Mouse (Mus musculus): ENCODE results near the gene Ipo7. TPM values are rescaled to one million over a fixed set of nuclear protein-coding genes. Genes with fewer than 3 reads are reported as not detected.
A peak's percentile ranks its signal among the peaks of the same experiment; 100 is the strongest.
"Not testable (repeated sequence)": the region's sequence is repeated elsewhere in the genome, so short reads cannot be mapped to it uniquely, and the experiment has no call there.

Gene Ipo7
- polyA plus RNA-seq, 1 experiment from 2014 or later: 57.6 TPM

GRCm38 (mm10) chr7:110011417-110011816, 6.7 kb upstream of the Ipo7 start:
- Histone ChIP-seq H3K4me2 (ENCODE audit: low read length) (no peak overlapping the region), H3K27ac (ENCODE audit: low read length) (no peak overlapping the region), H3K9me3 (ENCODE audit: control insufficient read depth, low read length) (no peaks in the 10 kb centered on the region), H3K4me3 (replicated peaks; ENCODE audit: low read length) (no peak overlapping the region), H3K36me3 (ENCODE audit: control insufficient read depth, insufficient read depth) (no peaks in the 10 kb centered on the region), H3K27me3 (replicated peaks; ENCODE audit: control insufficient read depth, insufficient read depth, low read length) (no peaks in the 10 kb centered on the region), H3K9ac (replicated peaks; ENCODE audit: low read depth, low read length) (no peak overlapping the region), H3K4me1 (replicated peaks; ENCODE audit: control insufficient read depth, insufficient read depth, low read length) (no peaks in the 10 kb centered on the region)
- ATAC-seq: no peak
- WGBS: 68% methylated on average over 1 of the region's 1 CpGs

DNA sequence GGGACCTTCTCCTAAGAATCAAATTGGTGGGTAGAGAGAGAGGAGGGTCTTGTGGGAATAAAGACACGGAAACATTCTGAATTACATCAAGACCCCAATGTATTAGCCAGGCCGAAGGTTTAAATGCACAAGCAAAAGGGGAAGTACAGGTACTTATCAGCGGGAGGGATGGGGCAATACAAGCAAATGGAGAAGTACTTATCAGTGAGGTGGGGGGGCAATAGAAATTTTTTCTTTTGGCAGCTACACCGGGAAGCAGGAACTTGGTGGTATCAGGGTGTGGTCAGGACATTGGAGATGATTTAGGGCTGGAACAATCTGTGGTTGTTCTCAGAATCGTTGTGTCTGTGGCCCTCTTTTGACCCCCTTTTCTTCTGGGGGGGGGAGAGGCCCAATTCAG, 3.8 kb upstream of the Ipo7 start:
- no peaks in the 10 kb centered on the region for H3K27me3 ChIP-seq (replicated peaks; ENCODE audit: control insufficient read depth, insufficient read depth, low read length)
- 86% methylated on average over 5 of the region's 5 CpGs for WGBS
- no peaks in the 10 kb centered on the region for H3K36me3 ChIP-seq (ENCODE audit: control insufficient read depth, insufficient read depth)
- no peak overlapping the region for H3K9ac ChIP-seq (replicated peaks; ENCODE audit: low read depth, low read length)
- H3K4me2 ChIP-seq (ENCODE audit: low read length): no peak overlapping the region
- H3K27ac ChIP-seq (ENCODE audit: low read length): no peak overlapping the region
- peaks cover 3% of the 10 kb centered on the region for H3K4me1 ChIP-seq (replicated peaks; ENCODE audit: control insufficient read depth, insufficient read depth, low read length)
- H3K4me3 ChIP-seq (replicated peaks; ENCODE audit: low read length): no peak overlapping the region
- no peak for ATAC-seq
- H3K9me3 ChIP-seq (ENCODE audit: control insufficient read depth, low read length): no peaks in the 10 kb centered on the region

DNA sequence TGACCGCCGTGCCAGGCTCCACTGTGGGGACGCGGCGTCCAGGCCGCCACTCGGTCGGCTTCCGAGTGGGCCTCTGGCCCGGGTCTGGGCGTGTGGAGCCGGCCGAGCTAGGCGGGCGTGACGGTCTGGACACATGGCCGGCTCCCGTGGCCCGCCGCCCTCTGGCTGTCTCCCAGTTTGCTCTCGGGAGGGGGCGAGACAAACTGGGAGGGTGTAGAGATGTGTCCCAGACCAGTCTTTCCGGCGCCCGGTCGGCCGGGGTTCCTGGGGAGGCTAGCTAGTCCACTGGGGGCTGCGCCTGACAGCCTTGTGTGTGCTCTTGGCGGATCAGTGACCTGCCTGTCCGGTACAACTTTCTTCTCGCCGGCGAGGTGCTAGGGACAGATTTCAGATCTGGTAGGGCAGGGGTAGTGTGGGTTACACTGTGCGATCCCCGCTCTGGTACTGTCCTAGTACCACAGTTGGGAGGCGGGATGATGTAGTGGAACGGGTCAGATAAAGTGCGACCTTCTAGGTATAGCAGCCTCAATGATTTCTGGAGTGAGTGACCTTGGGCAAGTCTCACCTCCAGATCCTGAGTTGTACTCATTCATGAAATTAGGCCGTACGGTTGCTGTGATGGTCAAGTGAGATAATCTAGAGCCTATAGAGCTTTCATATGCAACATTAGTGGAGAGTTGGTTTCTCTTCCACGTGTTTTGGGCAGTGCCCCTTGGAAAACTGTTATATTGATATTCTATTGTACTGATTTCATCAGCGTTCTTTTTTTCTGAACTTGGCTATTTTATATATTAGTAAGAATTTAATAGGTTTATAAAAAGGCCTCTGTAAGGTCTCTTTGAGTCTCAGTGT, 783 bp downstream of the Ipo7 start:
- Histone ChIP-seq H3K4me2 (ENCODE audit: low read length) (peak overlapping the region; percentile 97), H3K36me3 (ENCODE audit: control insufficient read depth, insufficient read depth) (no peaks in the 10 kb centered on the region), H3K9ac (replicated peaks; ENCODE audit: low read depth, low read length) (peak overlapping the region; percentile 96), H3K4me3 (replicated peaks; ENCODE audit: low read length) (peak overlapping the region; percentile 92), H3K4me1 (replicated peaks; ENCODE audit: control insufficient read depth, insufficient read depth, low read length) (peaks cover 10% of the 10 kb centered on the region), H3K27ac (ENCODE audit: low read length) (peak overlapping the region; percentile 83), H3K9me3 (ENCODE audit: control insufficient read depth, low read length) (no peaks in the 10 kb centered on the region), H3K27me3 (replicated peaks; ENCODE audit: control insufficient read depth, insufficient read depth, low read length) (no peaks in the 10 kb centered on the region)
- under 1% methylated on average over 40 of the region's 42 CpGs for WGBS
- peak; percentile 66 for ATAC-seq

- Histone ChIP-seq H3K27ac (ENCODE audit: low read length) (no peak overlapping the region), H3K27me3 (replicated peaks; ENCODE audit: control insufficient read depth, insufficient read depth, low read length) (no peaks in the 10 kb centered on the region), H3K9ac (replicated peaks; ENCODE audit: low read depth, low read length) (no peak overlapping the region), H3K9me3 (ENCODE audit: control insufficient read depth, low read length) (no peaks in the 10 kb centered on the region), H3K36me3 (ENCODE audit: control insufficient read depth, insufficient read depth) (no peaks in the 10 kb centered on the region), H3K4me1 (replicated peaks; ENCODE audit: control insufficient read depth, insufficient read depth, low read length) (peaks cover 10% of the 10 kb centered on the region), H3K4me3 (replicated peaks; ENCODE audit: low read length) (no peak overlapping the region), H3K4me2 (ENCODE audit: low read length) (no peak overlapping the region)
- ATAC-seq: no peak
- WGBS: 97% methylated on average over 1 of the region's 1 CpGs
Measured at GRCm38 (mm10) chr7:110023553-110023952, 5.5 kb downstream of the Ipo7 start.

- Histone ChIP-seq H3K27me3 (replicated peaks; ENCODE audit: control insufficient read depth, insufficient read depth, low read length) (no peaks in the 10 kb centered on the region), H3K9ac (replicated peaks; ENCODE audit: low read depth, low read length) (no peak overlapping the region), H3K4me2 (ENCODE audit: low read length) (no peak overlapping the region), H3K36me3 (ENCODE audit: control insufficient read depth, insufficient read depth) (peaks cover 5% of the 10 kb centered on the region; the same call in 1 of the 2 replicates), H3K9me3 (ENCODE audit: control insufficient read depth, low read length) (no peaks in the 10 kb centered on the region), H3K27ac (ENCODE audit: low read length) (no peak overlapping the region), H3K4me1 (replicated peaks; ENCODE audit: control insufficient read depth, insufficient read depth, low read length) (no peaks in the 10 kb centered on the region), H3K4me3 (replicated peaks; ENCODE audit: low read length) (no peak overlapping the region)
- 76% methylated on average over 2 of the region's 2 CpGs for WGBS
- no peak for ATAC-seq
Measured at GRCm38 (mm10) chr7:110026594-110026993, 8.5 kb downstream of the Ipo7 start.

DNA sequence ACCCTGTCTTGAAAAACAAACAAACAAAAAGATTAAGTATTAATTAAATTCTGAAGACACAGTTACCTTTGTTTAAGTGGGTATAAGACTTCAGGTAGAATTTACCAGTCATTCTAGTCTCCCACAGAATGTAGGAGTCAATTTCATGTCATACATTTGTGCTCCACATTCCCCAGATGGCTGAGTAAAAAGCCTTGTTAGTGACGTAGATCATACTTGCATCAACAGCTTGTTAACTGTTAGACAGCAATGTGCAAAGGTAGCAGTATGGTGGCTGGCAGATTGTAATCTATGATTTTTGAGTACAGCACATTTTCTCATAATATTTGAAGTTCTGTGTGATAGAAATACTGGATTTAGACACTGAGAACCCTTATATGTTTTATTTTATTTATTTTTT, 10.8 kb downstream of the Ipo7 start:
- H3K4me3 ChIP-seq (replicated peaks; ENCODE audit: low read length): no peak overlapping the region
- no peak for ATAC-seq
- H3K9ac ChIP-seq (replicated peaks; ENCODE audit: low read depth, low read length): no peak overlapping the region
- H3K4me2 ChIP-seq (ENCODE audit: low read length): no peak overlapping the region
- H3K27ac ChIP-seq (ENCODE audit: low read length): no peak overlapping the region
- no peaks in the 10 kb centered on the region for H3K27me3 ChIP-seq (replicated peaks; ENCODE audit: control insufficient read depth, insufficient read depth, low read length)
- WGBS: 52% methylated on average over 1 of the region's 1 CpGs
- H3K36me3 ChIP-seq (ENCODE audit: control insufficient read depth, insufficient read depth): peaks cover 11% of the 10 kb centered on the region; the same call in 1 of the 2 replicates
- H3K4me1 ChIP-seq (replicated peaks; ENCODE audit: control insufficient read depth, insufficient read depth, low read length): no peaks in the 10 kb centered on the region
- no peaks in the 10 kb centered on the region for H3K9me3 ChIP-seq (ENCODE audit: control insufficient read depth, low read length)

DNA sequence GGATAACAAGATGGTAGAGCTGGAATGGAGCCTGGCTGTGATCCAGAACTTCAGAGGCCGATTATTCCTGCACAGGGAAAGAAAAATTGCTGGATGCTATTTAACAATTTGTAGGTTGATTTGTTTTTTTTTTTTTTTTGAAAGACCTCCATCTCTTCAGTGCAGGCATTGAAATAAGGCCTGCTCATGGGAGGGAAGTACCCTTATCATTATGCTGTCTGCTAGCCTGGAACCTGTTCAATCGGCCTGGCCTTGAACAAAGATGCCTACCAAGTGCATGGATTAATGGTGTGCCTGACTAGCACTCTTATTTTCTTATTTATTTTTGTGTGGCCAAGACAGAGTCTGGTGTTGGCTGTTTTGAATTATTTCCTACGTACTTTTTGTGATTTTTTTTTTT, 12.3 kb downstream of the Ipo7 start:
- ATAC-seq: no peak
- Histone ChIP-seq H3K9me3 (ENCODE audit: control insufficient read depth, low read length) (no peaks in the 10 kb centered on the region), H3K4me1 (replicated peaks; ENCODE audit: control insufficient read depth, insufficient read depth, low read length) (no peaks in the 10 kb centered on the region), H3K27ac (ENCODE audit: low read length) (no peak overlapping the region), H3K4me3 (replicated peaks; ENCODE audit: low read length) (no peak overlapping the region), H3K9ac (replicated peaks; ENCODE audit: low read depth, low read length) (no peak overlapping the region), H3K4me2 (ENCODE audit: low read length) (no peak overlapping the region), H3K27me3 (replicated peaks; ENCODE audit: control insufficient read depth, insufficient read depth, low read length) (no peaks in the 10 kb centered on the region), H3K36me3 (ENCODE audit: control insufficient read depth, insufficient read depth) (peaks cover 11% of the 10 kb centered on the region; the same call in 1 of the 2 replicates)
- WGBS: 72% methylated on average over 3 of the region's 3 CpGs

- not testable (repeated sequence) for H3K9ac ChIP-seq (replicated peaks; ENCODE audit: low read depth, low read length); H3K4me3 ChIP-seq (replicated peaks; ENCODE audit: low read length); ATAC-seq; H3K27me3 ChIP-seq (replicated peaks; ENCODE audit: control insufficient read depth, insufficient read depth, low read length); H3K9me3 ChIP-seq (ENCODE audit: control insufficient read depth, low read length); H3K27ac ChIP-seq (ENCODE audit: low read length); H3K4me2 ChIP-seq (ENCODE audit: low read length)
- peaks cover 15% of the 10 kb centered on the region for H3K4me1 ChIP-seq (replicated peaks; ENCODE audit: control insufficient read depth, insufficient read depth, low read length)
- peaks cover 16% of the 10 kb centered on the region for H3K36me3 ChIP-seq (ENCODE audit: control insufficient read depth, insufficient read depth)
- 91% methylated on average over 2 of the region's 2 CpGs for WGBS
Measured at GRCm38 (mm10) chr7:110057723-110058122, 39.6 kb downstream of the Ipo7 start.

DNA sequence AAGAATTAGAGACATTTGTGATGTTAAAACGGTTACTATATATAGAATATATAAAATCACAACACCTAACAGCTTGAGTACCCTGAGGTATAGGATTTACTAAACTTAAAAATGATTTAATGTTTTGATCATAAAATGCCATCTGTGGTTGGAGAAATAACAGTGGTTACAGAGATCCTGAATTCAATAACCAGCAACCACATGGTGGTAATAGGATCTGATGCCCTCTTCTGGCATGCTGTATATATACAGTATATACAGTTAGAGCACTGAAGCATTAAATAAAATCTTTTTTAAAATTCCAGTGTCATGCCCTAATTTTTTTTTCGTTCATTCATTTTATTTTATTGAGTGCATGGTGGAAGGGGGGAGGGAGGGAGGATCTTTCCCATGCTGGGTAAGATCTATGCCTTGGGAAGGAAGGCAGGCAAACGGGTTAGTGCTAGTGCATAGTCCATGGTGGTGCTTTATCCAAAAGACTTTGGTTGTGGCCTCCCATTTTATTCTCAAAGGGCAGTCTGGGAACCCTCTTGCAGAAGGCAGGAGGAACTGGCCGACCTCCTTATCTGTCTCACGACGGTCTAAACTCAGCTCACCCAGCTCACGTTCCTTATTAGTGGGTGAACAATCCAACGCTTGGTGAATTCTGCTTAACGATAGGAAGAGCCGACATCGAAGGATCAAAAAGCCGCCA, 41.2 kb downstream of the Ipo7 start:
- peak overlapping the region; percentile 41; the same call in 1 of the 2 replicates for H3K27ac ChIP-seq (ENCODE audit: low read length)
- 84% methylated on average over 12 of the region's 12 CpGs for WGBS
- no peak overlapping the region for H3K9ac ChIP-seq (replicated peaks; ENCODE audit: low read depth, low read length)
- no peaks in the 10 kb centered on the region for H3K9me3 ChIP-seq (ENCODE audit: control insufficient read depth, low read length)
- ATAC-seq: no peak
- no peak overlapping the region for H3K4me3 ChIP-seq (replicated peaks; ENCODE audit: low read length)
- H3K4me2 ChIP-seq (ENCODE audit: low read length): no peak overlapping the region
- H3K27me3 ChIP-seq (replicated peaks; ENCODE audit: control insufficient read depth, insufficient read depth, low read length): no peaks in the 10 kb centered on the region
- peaks cover 11% of the 10 kb centered on the region; the same call in 1 of the 2 replicates for H3K36me3 ChIP-seq (ENCODE audit: control insufficient read depth, insufficient read depth)
- H3K4me1 ChIP-seq (replicated peaks; ENCODE audit: control insufficient read depth, insufficient read depth, low read length): peaks cover 21% of the 10 kb centered on the region

Measured in forebrain, embryonic 16.5 days (tissue).